Mouse (Mus musculus): Measurements from ENCODE around the gene G0s2. TPM values are rescaled to one million over a fixed set of nuclear protein-coding genes. Genes with fewer than 3 reads are reported as not detected.
"Not testable (repeated sequence)": the region's sequence is repeated elsewhere in the genome, so short reads cannot be mapped to it uniquely, and the experiment has no call there.

G0s2 gene
- total RNA-seq, 2 experiments from 2014 or later = 6.7 to 9.3 TPM

- no peak for DNase-seq (ENCODE audit: low spot score in 2 of 2)
These were observed 16.1 kb upstream of the G0s2 start for GRCm38 (mm10) chr1:193289076-193289475.

GRCm38 (mm10) chr1:193287578-193287977 is 14.6 kb upstream of the G0s2 start:
- DNase-seq (ENCODE audit: low spot score in 2 of 2) = no peak

- not testable (repeated sequence) for DNase-seq (ENCODE audit: low spot score in 2 of 2)
These were observed 12.8 kb upstream of the G0s2 start for GRCm38 (mm10) chr1:193285766-193286325.

GRCm38 (mm10) chr1:193284228-193284779 is 11.3 kb upstream of the G0s2 start:
- DNase-seq (ENCODE audit: low spot score in 2 of 2) = no peak

- DNase-seq (ENCODE audit: low spot score in 2 of 2) = no peak
These were observed 8.3 kb upstream of the G0s2 start for GRCm38 (mm10) chr1:193281344-193281743.

- DNase-seq (ENCODE audit: low spot score in 2 of 2) = no peak
These were observed 6.5 kb upstream of the G0s2 start for GRCm38 (mm10) chr1:193279492-193279891.

- DNase-seq (ENCODE audit: low spot score in 2 of 2) = no peak
These were observed 5.5 kb upstream of the G0s2 start for GRCm38 (mm10) chr1:193278414-193279045.

GRCm38 (mm10) chr1:193274407-193275071 is 1.5 kb upstream of the G0s2 start:
- DNase-seq (ENCODE audit: low spot score in 2 of 2) = no peak

- peak; percentile 36 to 46 for DNase-seq (ENCODE audit: low spot score in 2 of 2)
These were observed 691 bp downstream of the G0s2 start for GRCm38 (mm10) chr1:193272137-193272915.

GRCm38 (mm10) chr1:193270965-193271763 is 1.9 kb downstream of the G0s2 start:
- no peak for DNase-seq (ENCODE audit: low spot score in 2 of 2)

- DNase-seq (ENCODE audit: low spot score in 2 of 2) = no peak
These were observed 7.3 kb downstream of the G0s2 start for GRCm38 (mm10) chr1:193265734-193266133.

GRCm38 (mm10) chr1:193263955-193264598 is 8.9 kb downstream of the G0s2 start, which contains the start of gene Hsd11b1:
Hsd11b1 (minus strand) TSS chr1:193264075.
- DNase-seq (ENCODE audit: low spot score in 2 of 2) = no peak

GRCm38 (mm10) chr1:193263026-193263907 is 9.8 kb downstream of the G0s2 start:
- DNase-seq (ENCODE audit: low spot score in 2 of 2) = no peak

GRCm38 (mm10) chr1:193261897-193262548 is 11.0 kb downstream of the G0s2 start:
- DNase-seq (ENCODE audit: low spot score in 2 of 2) = no peak

- no peak for DNase-seq (ENCODE audit: low spot score in 2 of 2)
These were observed 13.5 kb downstream of the G0s2 start for GRCm38 (mm10) chr1:193259559-193259958.

- no peak for DNase-seq (ENCODE audit: low spot score in 2 of 2)
These were observed 16.4 kb downstream of the G0s2 start for GRCm38 (mm10) chr1:193256621-193257098.

GRCm38 (mm10) chr1:193256289-193256577 is 16.8 kb downstream of the G0s2 start:
- DNase-seq (ENCODE audit: low spot score in 2 of 2) = no peak

- DNase-seq (ENCODE audit: low spot score in 2 of 2) = peak; percentile 86 to 88
These were observed 17.3 kb downstream of the G0s2 start for GRCm38 (mm10) chr1:193255488-193256288.

Data from layer of hippocampus, postnatal 10 days (tissue).